Mouse (Mus musculus) frontal cortex, postnatal 36 days (tissue): ENCODE results near the gene Rapgef3.

Experiments
- DNase-seq, 2 experiments: peaks; one replicate each; pipeline ENCODE4 v3.0.0; 2022; ENCODE audit warnings: low spot score in 2 of 2

Rapgef3 gene

GRCm38 (mm10) chr15:97793386-97794153 is 25.8 kb upstream of the Rapgef3 start:
- DNase-seq, result no peak

- no peak for DNase-seq
Observed at GRCm38 (mm10) chr15:97791126-97791700, 23.4 kb upstream of the Rapgef3 start.

- DNase-seq, result peak in 1 of 2 experiments; percentile 51
Observed at GRCm38 (mm10) chr15:97789761-97790505, 22.2 kb upstream of the Rapgef3 start.

GRCm38 (mm10) chr15:97788821-97789220 is 21.0 kb upstream of the Rapgef3 start:
- peak; percentile 57 to 77 for DNase-seq

- peak in 1 of 2 experiments; percentile 26 for DNase-seq
Observed at GRCm38 (mm10) chr15:97787799-97788667, 20.3 kb upstream of the Rapgef3 start.

GRCm38 (mm10) chr15:97787148-97787798 is 19.5 kb upstream of the Rapgef3 start:
- peak in 1 of 2 experiments; percentile 22 for DNase-seq

GRCm38 (mm10) chr15:97786412-97787112 is 18.8 kb upstream of the Rapgef3 start:
- peak in 1 of 2 experiments; percentile 41 for DNase-seq

GRCm38 (mm10) chr15:97785731-97786411 is 18.1 kb upstream of the Rapgef3 start:
- peak; percentile 36 to 40 for DNase-seq

GRCm38 (mm10) chr15:97784561-97785161 is 16.9 kb upstream of the Rapgef3 start:
- peak; percentile 49 to 52 for DNase-seq

GRCm38 (mm10) chr15:97784092-97784559 is 16.4 kb upstream of the Rapgef3 start:
- peak; percentile 82 to 84 for DNase-seq

GRCm38 (mm10) chr15:97782749-97783105 is 15.0 kb upstream of the Rapgef3 start:
- peak in 1 of 2 experiments; percentile 24 for DNase-seq

GRCm38 (mm10) chr15:97781961-97782748 is 14.4 kb upstream of the Rapgef3 start:
- peak in 1 of 2 experiments; percentile 15 for DNase-seq

GRCm38 (mm10) chr15:97780611-97781031 is 12.8 kb upstream of the Rapgef3 start:
- peak; percentile 50 to 60 for DNase-seq

GRCm38 (mm10) chr15:97779576-97779975 is 11.8 kb upstream of the Rapgef3 start:
- no peak for DNase-seq

GRCm38 (mm10) chr15:97778311-97779098 is 10.7 kb upstream of the Rapgef3 start, which contains the start of gene Slc48a1:
Gene Slc48a1, plus strand, starts transcription at chr15:97778520.
- no peak for DNase-seq

GRCm38 (mm10) chr15:97776919-97777318 is 9.1 kb upstream of the Rapgef3 start:
- no peak for DNase-seq

- peak in 1 of 2 experiments; percentile 80 for DNase-seq
Observed at GRCm38 (mm10) chr15:97776514-97776913, 8.7 kb upstream of the Rapgef3 start.
